Comparison of ENCODE assay signal across 11 mouse cellular contexts in the genomic region with DNA sequence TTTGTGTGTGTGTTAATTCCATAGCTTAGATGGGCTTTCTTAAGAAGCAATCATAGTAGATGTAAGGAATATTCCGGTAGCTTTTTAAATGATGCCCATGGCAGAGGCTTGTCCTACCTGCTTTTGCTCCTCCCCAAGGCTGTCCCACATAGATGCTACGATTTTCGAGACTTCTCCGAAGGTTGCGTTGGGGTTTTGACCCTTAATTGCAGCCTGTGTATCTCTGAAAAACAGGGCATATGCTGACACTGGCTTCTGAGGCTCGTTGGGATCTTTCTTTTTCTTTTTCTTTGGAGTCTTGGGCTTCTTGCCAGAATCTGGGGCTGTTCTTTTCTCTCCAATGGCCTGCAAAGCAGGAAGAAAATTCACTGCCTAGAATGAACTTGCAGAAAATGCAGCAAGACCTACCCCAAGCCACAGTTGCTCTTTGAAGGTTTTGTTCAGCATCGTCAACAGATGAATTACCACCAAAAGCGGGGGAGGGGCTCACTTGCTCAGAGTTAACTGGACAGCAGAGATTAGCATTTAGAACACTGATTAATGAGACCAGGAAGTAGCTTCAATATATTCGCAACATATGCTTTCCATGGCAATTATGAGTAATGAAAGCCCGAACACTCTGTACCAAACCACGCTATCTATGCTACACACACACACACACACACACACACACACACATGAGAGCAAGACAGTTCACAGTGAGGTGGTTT.
DNase-seq lines count a peak whose midpoint lies in the region; ATAC-seq lines count a peak whose summit lies in the region.
"Had no signal": no experiment of that assay in that cellular context is flagged by ENCODE, and none has a peak within 500 bp of the region (broad histone marks: within the 10 kb centered on the region; RNA-seq: fewer than 3 reads in every experiment).

No protein-coding gene starts in this region.

- H3K9me3 ChIP-seq in intestine, embryonic 14.5 days (ENCODE audit: control insufficient read depth, low read length), result no peaks in the 10 kb centered on the region
- H3K9me3 ChIP-seq in intestine, embryonic 15.5 days, result no peaks in the 10 kb centered on the region
- H3K9me3 ChIP-seq in forebrain, embryonic 14.5 days (replicated peaks; ENCODE audit: control insufficient read depth, low read length), result no peaks in the 10 kb centered on the region
- H3K9me3 ChIP-seq in midbrain, embryonic 13.5 days, result no peaks in the 10 kb centered on the region

- H3K4me1 ChIP-seq in intestine, embryonic 14.5 days (replicated peaks; ENCODE audit: control insufficient read depth, insufficient read depth, low read length), result peaks cover 7% of the 10 kb centered on the region; the same call in 1 of the 2 replicates
- peaks cover 4% of the 10 kb centered on the region; the same call in 1 of the 2 replicates for H3K4me1 ChIP-seq in intestine, embryonic 15.5 days (replicated peaks)
- peaks cover 24% of the 10 kb centered on the region for H3K4me1 ChIP-seq in forebrain, embryonic 14.5 days (ENCODE audit: control insufficient read depth, insufficient read depth, low read length)
- peaks cover 37% of the 10 kb centered on the region for H3K4me1 ChIP-seq in midbrain, embryonic 13.5 days (replicated peaks)

- H3K27me3 ChIP-seq in intestine, embryonic 14.5 days (replicated peaks; ENCODE audit: control insufficient read depth, insufficient read depth, low read length), result no peaks in the 10 kb centered on the region
- H3K27me3 ChIP-seq in intestine, embryonic 15.5 days (replicated peaks), result no peaks in the 10 kb centered on the region
- H3K27me3 ChIP-seq in forebrain, embryonic 14.5 days (replicated peaks; ENCODE audit: control insufficient read depth, insufficient read depth, low read length), result no peaks in the 10 kb centered on the region
- H3K27me3 ChIP-seq in midbrain, embryonic 13.5 days, result no peaks in the 10 kb centered on the region

- no peak overlapping the region for H3K4me3 ChIP-seq in intestine, embryonic 14.5 days (ENCODE audit: low read depth, low read length)
- H3K4me3 ChIP-seq in intestine, embryonic 15.5 days (replicated peaks), result no peak overlapping the region
- no peak overlapping the region for H3K4me3 ChIP-seq in forebrain, embryonic 14.5 days (ENCODE audit: low read depth, low read length)
- H3K4me3 ChIP-seq in midbrain, embryonic 13.5 days (replicated peaks), result no peak overlapping the region

- H3K9ac ChIP-seq in intestine, embryonic 14.5 days (ENCODE audit: low read length), result no peak overlapping the region
- H3K9ac ChIP-seq in intestine, embryonic 15.5 days, result no peak overlapping the region
- no peak overlapping the region for H3K9ac ChIP-seq in forebrain, embryonic 14.5 days (ENCODE audit: low read length)
- no peak overlapping the region for H3K9ac ChIP-seq in midbrain, embryonic 13.5 days (replicated peaks)

- 64% methylated on average over 11 of the region's 11 CpGs for WGBS in intestine, embryonic 14.5 days
- 68% methylated on average over 11 of the region's 11 CpGs for WGBS in intestine, embryonic 15.5 days
- 9% methylated on average over 11 of the region's 11 CpGs for WGBS in forebrain, embryonic 14.5 days
- WGBS in midbrain, embryonic 13.5 days, result 23% methylated on average over 11 of the region's 11 CpGs

- H3K4me2 ChIP-seq in intestine, embryonic 14.5 days (ENCODE audit: low read length), result no peak overlapping the region
- no peak overlapping the region for H3K4me2 ChIP-seq in intestine, embryonic 15.5 days (replicated peaks)
- peak overlapping the region; percentile 9 for H3K4me2 ChIP-seq in forebrain, embryonic 14.5 days (ENCODE audit: low read length)
- peak overlapping the region; percentile 1; the same call in 1 of the 2 replicates for H3K4me2 ChIP-seq in midbrain, embryonic 13.5 days (replicated peaks)

- ATAC-seq in intestine, embryonic 14.5 days (replicated peaks; ENCODE audit: low FRiP score, low TSS enrichment, low read depth), result 0 out of 2 replicates have a peak, but pooled peaks have one; percentile 43
- ATAC-seq in intestine, embryonic 15.5 days, result no peak
- ATAC-seq in forebrain, embryonic 14.5 days, result peak; percentile 83
- ATAC-seq in midbrain, embryonic 13.5 days, result peak; percentile 89
- ATAC-seq in activated CD4-positive, CD25-positive, alpha-beta regulatory T cell, adult 4 months, result no peak

- no peak for DNase-seq in intestine, embryonic 14.5 days (ENCODE audit: low spot score)
- DNase-seq in Muller cell, postnatal 12 days (ENCODE audit: inconsistent ontology term), result peak; percentile 74
- DNase-seq in forebrain, embryonic 14.5 days (ENCODE audit: low spot score), result peak; percentile 91
- DNase-seq in thymus, postnatal 4 days, result no peak
- no peak for DNase-seq in layer of hippocampus, postnatal 36 days
- DNase-seq: cerebellum, adult 9-11 months; heart, postnatal 36 days had no signal

- no peak overlapping the region for H3K27ac ChIP-seq in intestine, embryonic 14.5 days (ENCODE audit: low read depth)
- H3K27ac ChIP-seq in intestine, embryonic 15.5 days, result no peak overlapping the region
- H3K27ac ChIP-seq in forebrain, embryonic 14.5 days (ENCODE audit: low read depth, low read length), result peak overlapping the region; percentile 40; the same call in 1 of the 2 replicates
- peak overlapping the region; percentile 80 for H3K27ac ChIP-seq in midbrain, embryonic 13.5 days
- H3K27ac ChIP-seq: macrophage had no signal

- H3K36me3 ChIP-seq in intestine, embryonic 14.5 days (ENCODE audit: control insufficient read depth, insufficient read depth, low read length), result peaks cover 10% of the 10 kb centered on the region; the same call in 1 of the 2 replicates
- no peaks in the 10 kb centered on the region for H3K36me3 ChIP-seq in intestine, embryonic 15.5 days
- H3K36me3 ChIP-seq in forebrain, embryonic 14.5 days (ENCODE audit: control insufficient read depth, insufficient read depth, low read length), result peaks cover 46% of the 10 kb centered on the region
- peaks cover 47% of the 10 kb centered on the region for H3K36me3 ChIP-seq in midbrain, embryonic 13.5 days

Comparison
In these comparisons a context has a peak if more than half of its experiments do, and no peak if none do; other contexts are left out.
1. ATAC-seq: peak in intestine, embryonic 14.5 days (single experiment), forebrain, embryonic 14.5 days (single experiment) and midbrain, embryonic 13.5 days (single experiment); none in intestine, embryonic 15.5 days (single experiment) and activated CD4-positive, CD25-positive, alpha-beta regulatory T cell, adult 4 months (single experiment).
2. DNase-seq: peak in Muller cell, postnatal 12 days (single experiment) and forebrain, embryonic 14.5 days (single experiment); none in intestine, embryonic 14.5 days (single experiment), thymus, postnatal 4 days (single experiment) and layer of hippocampus, postnatal 36 days (0 of 2).
3. H3K27ac ChIP-seq: peak in forebrain, embryonic 14.5 days (single experiment) and midbrain, embryonic 13.5 days (single experiment); none in intestine, embryonic 14.5 days (single experiment) and intestine, embryonic 15.5 days (single experiment).
4. H3K4me2 ChIP-seq: peak in forebrain, embryonic 14.5 days (single experiment) and midbrain, embryonic 13.5 days (single experiment); none in intestine, embryonic 14.5 days (single experiment) and intestine, embryonic 15.5 days (single experiment).